Mouse (Mus musculus): ENCODE measurements at regions not wholly inside any gene's neighbourhood (a gene's known extent, or its start where the extent isn't known, plus 50 kb on each side); places are given as distances from the start of the nearest gene placed in this dataset.
A peak's percentile ranks its signal among the peaks of the same experiment; 100 is the strongest.

DNA sequence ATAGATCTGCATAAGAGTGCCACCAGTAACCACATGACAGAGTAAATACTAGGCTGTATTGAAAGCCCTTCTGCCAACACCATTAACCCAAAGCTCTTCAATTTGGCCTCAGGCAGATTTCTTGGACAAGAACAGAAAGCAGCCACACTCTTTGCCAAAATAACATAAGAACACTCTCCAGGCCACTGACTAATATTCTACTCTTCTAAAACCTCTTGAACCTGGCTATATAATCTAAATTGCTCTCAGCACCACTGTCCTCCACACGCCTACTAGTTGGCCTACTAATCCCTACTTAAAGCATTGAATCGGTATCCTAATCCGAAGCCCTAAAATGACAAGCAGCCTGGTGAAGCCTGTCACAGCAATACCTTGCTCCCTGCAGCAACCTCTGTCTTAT lies 467.5 kb downstream of the 1700129C05Rik start:
- DNase-seq, result no peak

DNA sequence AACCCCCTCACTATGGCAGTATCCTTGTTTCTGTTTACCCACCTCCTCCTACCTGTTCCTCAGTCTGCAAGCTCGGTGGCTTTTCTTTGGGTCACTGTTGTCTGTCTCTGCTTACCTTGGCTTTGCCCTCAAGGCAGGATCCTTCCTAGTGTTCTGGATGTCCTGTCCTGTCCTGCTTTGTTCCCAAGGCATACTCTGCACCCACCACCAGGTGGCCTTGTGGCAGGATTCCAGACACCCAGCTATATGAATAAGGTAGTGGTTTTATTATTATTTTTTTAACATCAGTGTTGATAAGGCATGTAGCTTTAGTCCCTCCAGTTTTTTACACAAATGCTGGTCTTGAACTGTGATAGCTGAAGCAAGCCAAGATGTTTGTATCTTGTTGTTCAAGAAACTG lies 478.7 kb downstream of the 1700129C05Rik start:
- DNase-seq, result peak; percentile 89

DNA sequence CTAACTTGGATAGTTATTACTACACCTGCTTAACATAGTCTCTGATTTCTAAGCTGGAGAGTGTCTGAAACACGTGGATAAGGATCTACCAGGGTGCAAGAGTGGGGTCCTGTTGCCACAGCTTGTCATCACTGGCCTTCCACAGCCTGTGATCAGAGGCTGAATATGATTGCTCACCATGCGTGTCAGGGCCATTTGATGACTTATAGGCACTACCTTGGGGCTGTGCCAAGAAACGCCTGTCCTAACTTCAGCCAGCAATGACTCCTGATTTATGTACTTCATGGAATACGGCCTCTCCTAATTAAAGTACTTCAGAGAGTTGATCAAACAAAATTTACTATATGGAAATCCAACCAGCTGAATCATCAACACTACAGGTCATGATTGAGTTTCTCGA lies 480.1 kb downstream of the 1700129C05Rik start:
- DNase-seq, result no peak

DNA sequence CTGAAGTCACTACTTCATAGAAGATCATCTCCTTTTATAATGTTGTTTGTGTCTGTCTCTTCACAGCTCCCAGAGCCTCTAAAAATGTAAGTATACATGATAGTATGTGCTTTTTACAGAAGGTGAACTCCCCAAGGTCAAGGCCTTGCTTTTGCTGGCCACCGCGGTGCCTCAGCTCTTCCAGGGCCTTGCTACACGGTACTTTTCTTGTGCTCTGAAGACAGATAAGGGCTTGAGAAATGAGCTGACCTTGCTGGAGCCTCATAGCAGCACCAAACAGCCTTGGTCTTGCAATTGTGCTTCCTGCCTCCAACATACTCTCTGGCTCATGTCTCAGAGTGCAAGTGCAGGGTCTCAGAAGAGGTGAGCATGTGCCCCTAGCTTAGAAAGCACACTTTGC lies 481.3 kb downstream of the 1700129C05Rik start:
- no peak for DNase-seq

DNA sequence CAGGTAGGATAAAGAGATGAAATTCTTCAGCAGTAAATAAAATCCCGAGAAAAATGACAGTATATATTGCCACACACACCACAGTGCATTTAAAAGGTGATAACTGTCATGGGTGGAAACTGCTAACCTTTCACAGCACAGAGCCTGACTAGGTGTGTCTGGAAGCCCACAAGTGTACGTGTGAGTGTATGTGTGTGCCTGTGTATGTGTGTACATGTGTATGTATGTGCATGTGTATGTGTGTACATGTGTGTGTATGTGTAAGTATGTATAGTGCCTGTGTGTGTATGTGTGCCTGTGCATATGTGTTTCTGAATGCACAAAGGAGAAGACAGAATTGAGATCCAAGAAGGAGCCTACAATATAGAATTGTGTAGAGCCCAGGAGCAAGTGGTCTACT lies 485.4 kb downstream of the 1700129C05Rik start:
- DNase-seq, result no peak

DNA sequence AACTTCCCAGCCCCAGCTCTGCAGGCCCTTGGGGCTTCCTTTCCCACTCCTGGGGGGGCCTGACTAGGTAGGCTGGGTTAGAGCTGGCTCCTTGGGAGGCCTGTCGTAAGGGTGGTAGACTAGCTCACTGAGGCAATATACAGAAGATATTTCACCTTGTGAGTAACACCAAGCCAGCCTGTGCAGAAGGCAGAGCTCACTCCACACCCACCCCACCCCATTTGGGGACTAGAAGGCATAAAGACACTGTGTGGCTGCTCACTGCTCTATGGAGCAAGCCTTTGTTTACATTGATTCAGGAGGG lies 485.8 kb downstream of the 1700129C05Rik start:
- no peak for DNase-seq

DNA sequence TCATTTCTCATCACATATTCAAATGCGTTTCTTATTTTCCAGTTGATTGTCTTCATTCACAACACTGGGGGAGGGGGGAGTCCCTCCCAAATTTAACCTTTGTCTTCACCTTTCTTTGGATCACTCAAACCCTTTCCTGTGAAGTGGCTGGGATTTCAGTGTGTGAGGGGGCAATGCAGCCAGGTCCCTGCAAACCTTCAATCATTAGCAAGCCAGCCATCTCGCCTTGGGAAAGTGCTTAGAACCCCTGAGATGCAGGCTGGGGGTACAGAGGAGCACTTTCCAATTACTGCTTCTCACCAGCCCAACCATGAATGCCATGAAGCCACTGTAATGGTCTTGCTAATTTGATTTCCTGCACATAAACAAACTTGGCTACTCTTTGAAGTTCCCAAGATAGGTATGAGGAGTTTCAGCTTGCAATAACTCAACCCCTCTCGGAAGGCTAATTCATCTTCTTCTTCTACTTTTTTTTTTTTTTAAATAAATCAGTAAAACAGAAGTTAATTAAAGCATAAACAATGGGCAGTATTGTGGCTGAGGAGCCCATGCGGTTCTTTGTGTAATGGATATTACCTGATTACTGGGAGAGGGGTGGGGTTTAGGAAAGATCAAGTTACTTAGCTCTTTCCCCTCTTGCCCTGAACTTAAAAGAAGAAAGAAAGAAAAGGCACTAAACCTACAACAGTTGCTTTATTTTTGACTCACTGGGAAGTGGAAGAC lies 486.3 kb downstream of the 1700129C05Rik start:
- no peak for DNase-seq

DNA sequence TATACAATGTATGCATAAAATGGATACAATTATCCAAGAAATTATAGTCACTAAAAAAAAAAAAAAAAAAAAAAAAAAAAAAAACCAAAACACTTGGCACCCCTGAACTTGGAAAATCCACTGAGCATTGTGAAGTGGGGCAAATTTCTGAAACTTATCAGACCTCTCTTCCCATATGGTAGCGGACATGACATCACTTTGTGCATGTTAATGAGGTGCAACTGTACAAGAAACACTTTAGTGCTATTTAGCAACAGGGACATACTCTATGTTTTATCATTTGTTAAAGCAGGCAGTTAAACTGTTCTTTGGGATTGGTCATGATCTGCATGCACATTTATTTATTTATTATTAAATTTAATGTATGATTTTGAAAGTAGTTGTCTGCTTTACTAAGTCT lies 489.7 kb downstream of the 1700129C05Rik start:
- DNase-seq, result no peak

DNA sequence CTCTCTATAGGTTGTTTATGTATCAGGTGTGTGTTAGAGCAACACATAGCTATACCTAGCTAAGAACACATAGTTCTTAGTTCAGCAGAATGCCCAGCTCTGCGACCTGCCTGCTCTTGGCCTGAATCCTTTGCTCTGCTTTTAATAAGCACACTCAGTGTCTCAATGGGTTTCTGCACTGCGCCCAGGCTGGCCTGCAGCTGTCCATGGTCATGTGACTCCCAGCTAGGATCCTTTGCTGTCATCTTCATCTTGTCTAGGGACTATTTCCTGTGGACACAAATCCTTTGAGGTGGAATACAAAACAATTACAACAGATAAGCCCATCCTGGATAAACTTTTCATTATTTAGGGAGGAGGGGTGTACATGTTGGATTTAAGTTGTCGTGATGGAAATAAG lies 490.7 kb downstream of the 1700129C05Rik start:
- no peak for DNase-seq

DNA sequence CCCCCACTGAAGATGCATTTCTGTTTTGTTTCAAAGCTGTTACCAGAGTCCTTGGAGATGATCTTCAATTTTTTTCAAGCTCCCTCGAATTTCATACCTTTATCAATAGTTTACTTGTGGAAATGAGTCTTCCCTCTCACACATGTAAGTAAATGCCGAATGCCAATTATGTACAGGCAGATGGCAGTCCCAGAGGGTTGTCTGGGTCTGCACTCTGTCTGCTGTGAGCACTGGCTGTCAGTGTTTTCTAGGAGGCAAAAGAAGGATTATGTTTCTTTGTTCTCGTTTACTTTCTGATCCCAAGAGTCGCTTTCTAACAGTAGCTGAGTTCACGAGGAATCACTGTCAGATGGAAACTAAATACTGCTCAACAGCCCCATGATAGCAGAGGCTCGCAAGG lies 491.5 kb downstream of the 1700129C05Rik start:
- peak; percentile 15 for DNase-seq

DNA sequence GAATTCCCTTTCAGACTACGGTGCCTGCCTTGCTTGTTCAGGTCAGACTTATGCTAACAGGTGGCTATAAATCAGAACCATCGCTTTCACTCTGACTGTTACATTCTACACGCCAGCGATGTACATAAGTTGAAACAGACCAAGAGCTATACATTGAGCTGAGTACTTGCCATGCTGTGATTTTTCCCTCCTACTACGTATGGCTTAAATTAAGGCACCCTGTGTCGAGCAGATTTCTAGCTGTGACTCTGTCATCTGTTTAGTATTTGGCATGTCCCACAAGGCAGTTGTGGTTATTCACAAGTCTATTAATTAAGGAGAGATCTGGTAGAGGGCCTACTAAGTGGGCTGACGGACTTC lies 504.4 kb downstream of the 1700129C05Rik start:
- DNase-seq, result peak; percentile 40

DNA sequence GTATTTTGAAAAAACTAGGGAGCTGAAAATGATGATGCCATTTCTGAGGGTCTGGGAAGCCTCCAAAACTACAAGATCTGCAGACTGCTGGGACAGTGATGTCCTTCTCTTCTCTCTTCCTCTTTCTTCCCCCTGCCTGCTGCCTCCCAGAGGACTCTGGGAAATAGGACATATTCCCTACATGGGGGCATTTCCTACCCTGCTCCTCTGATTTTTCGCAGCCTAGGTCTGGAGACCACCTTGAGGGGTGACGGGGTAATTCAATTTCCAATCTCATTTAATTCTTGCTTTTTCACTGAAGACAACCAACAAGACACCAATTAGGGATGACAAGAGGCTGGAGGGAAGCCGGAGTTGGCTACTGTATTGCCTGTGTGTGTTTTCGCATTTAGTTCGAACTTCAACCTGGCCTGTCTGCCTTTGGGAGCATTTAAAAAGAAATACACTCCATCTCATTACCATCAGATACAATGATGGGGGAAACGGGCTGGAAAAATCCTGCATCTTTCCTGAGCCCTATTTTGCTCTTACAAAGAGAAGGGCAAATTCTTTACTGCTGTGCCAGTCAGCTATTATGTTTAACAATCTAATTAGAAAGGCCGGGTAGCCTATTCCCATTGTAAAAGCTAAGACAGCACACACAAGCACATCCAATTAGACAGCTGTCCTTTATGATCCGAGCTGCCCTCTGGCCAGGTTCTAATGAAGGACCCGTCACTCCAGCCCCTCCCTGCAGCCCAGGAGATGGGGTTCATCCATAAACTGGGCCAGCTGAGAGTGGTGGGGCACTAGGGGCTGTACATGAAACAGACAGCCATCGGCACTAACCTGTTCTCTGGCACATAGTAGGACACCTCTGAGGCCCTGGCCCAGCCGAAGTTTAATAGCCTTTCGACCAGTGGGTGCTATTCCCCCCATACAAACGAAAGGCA lies 505.0 kb downstream of the 1700129C05Rik start:
- peak; percentile 66 for DNase-seq

DNA sequence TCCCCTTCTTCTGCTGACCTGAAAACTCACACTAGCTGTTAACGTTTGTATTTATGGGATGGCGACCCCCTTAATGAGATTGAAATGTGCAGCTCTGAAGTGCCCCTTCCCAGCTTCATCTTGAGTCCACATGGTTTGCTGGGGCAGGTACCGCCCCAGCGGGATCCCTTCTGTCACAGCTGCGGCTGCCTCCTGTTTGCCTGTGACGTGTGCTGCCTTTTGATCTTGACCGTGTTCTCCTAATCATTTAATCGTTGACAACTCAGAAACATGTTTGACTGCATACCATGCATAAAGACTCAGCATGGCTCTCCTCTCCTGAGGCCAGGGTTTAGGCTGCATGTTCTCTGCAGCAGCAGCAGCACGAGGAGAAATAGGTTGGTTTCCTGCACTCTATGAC lies 511.5 kb downstream of the 1700129C05Rik start:
- DNase-seq, result peak; percentile 58

DNA sequence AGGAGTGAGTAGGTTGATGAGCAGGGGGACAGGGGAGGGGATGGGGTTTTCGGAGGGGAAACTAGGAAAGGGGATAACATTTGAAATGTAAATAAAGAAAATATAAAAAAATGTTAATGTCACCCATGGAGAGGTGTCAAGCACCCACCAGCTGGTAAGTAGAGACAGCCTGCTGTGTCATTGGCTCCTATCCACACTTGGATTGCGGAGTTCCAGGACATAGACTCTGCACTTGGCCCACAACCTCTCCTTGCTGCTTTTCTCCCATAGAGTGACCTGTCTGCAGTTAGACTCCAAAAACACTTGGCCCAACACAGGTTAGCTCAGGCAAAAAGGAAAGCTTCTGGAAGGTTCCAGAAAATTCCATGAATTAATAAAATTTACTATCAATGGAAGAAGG lies 514.4 kb downstream of the 1700129C05Rik start:
- no peak for DNase-seq

DNA sequence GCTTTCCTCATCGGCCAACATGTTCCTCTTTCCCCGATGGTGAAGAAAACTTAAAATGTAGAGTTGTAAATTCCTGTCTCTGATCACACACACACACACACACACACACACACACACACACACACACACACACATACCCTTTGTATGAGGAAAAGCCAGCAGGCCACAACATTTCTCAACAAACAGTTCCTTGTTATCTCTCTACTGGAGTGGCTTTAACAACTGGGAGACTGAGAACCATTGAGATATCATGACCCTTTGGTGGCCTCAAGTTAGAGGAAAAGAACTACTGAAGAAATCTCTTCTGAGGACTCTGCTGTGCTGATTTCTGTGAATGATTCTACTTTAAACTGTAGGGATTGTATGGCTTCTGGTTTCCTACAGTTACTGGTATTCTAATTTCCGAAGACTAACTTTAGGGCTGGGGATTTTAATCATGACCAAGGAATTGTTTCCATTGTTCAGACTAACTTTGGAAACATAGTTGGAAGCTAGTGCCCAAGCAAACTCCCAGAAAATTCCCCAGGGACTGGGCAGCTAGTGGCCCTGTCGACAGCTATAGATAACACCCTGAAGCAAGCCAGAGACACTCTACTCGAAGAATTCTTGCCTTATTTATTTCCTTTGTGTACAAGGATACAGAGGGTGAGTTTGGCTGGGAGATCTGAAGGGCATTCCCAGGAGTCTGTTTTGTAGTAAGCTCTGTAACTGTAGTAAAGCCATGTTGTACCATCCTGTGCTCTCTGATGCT lies 516.0 kb downstream of the 1700129C05Rik start:
- DNase-seq, result peak; percentile 88

DNA sequence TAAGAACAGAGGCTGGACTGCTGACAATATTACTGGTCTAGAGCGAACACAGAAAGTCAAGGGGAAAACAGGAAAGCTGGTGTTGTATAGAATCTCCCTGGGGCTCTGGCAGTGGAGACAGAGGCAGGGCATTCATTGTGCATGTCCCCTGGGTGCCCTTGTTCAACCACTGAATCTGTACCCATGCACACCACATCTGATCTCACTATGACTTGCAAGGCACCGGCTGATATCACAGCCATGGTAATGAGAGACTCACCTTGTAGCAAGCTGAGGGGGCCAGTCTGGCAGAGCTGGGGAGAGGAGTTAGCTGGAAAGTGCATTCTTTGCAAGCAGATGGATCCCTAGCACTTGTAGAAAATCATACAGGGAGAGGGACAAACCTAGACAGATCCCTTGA lies 522.5 kb downstream of the 1700129C05Rik start:
- peak; percentile 74 for DNase-seq

DNA sequence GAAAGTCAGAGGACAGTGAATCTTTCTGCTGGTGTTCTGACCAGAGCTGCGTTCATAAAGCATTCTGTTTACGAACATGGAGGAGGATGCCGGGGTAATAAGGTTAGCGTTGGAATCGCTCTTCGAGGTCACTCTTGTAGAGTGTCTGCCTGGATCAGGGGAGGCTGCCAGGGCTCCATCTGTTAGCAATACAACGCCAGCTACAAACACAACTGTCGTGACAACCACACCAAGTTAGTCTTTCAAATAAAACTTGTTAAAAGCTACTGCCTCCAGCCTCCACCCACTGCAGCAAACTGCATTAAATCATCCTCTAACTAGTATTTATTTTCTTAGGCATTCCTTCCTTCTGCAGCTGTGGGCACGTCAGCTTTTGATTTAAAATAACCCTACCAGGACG lies 525.0 kb downstream of the 1700129C05Rik start:
- DNase-seq, result no peak

DNA sequence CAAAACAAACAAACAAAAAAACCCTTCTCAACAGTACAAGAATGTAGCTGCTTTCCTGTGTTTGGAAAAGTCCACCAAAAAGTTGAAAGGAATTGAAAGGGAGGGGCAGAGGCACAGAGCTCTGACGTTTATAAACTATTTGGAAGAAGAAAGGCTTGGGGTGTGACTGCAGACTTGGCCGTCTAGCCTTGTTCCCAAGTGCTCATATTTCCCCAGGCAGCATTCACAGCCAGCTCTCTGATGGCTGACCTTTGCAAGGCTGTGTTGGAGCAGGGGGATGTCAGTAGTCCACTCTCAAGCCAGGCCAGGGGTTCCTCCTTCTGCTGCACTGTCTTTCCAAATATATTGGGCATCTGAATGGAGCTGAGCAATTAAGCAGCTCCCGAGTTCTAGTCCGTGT lies 534.5 kb downstream of the 1700129C05Rik start:
- DNase-seq, result peak; percentile 93

DNA sequence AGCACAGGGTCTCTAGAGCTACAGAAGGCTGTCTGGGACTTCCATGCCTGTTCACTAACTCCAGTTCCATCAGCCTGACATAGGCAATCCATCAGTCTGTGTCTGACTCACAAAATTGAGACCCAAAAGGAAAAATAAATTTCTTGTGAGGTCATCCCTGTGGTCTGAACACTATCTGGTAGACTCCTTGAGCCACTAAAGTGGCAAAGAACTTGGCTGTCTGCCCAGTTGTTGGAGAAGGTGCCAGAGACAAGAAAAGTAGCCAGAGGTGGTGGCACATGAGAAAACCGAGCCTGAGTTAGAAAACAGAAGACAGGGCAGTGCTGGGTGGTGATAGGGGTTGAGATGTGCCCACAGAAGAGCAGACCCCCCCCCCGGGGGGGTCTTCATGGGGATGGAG lies 535.0 kb downstream of the 1700129C05Rik start:
- peak; percentile 90 for DNase-seq

DNA sequence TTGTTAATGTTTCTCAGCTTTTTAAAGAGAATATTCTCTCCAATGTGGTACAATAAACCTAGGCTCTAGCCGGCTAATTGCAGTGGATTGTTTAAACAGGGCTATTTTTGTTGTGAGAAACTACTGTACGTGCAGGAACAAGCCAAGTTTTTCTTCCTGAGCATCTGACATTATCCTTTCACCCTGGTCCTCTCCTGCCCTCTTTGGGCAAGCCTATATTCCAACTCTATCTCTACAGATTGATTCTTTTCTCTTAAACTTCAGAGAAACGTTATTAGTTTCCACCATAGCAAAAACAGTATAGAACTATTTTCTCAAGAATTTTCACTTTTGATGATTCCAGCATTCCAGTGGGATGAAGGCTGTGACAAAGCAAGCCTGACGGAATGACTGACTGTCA lies 535.2 kb downstream of the Fgf9 start:
- peak; percentile 7 for DNase-seq

DNA sequence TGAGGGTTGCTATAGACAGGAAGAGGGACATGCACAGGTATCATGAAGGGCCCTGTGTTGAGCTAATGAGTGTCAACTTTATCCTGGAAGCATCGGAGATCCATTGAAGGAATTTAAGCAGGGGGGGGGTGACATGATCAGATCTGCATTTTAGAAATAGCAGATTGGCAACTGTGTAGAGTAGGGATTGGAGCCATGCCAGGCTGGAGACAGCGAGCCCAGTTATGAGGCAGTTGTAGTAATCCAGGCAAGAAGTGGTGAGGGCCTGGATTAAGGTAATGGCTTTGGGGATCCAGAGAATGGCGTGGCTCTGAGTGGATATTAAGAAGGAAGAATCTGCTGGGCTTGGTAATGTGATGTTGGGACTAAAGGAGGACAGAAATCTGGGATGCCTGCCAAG lies 528.5 kb downstream of the Fgf9 start:
- peak; percentile 82 for DNase-seq

DNA sequence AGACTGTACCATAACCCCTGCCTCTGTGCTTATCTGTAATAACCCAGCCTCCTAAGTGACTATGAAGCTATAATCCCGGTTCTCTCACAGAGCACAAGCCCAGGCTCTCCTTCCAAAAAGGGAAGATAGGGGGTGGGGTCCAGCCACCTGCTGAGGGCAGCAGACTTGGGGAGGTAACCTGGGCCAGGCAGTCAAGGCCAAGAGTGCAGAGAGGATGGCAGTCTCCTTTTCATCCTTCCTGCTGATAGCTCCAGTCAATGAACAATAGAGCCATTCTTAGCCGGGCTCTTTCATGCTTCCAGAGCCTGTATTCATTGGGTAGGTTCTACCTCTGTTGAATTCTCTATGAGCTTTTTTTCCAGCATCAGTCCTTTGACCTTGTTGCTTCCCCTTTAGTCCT lies 527.5 kb downstream of the Fgf9 start:
- DNase-seq, result no peak

DNA sequence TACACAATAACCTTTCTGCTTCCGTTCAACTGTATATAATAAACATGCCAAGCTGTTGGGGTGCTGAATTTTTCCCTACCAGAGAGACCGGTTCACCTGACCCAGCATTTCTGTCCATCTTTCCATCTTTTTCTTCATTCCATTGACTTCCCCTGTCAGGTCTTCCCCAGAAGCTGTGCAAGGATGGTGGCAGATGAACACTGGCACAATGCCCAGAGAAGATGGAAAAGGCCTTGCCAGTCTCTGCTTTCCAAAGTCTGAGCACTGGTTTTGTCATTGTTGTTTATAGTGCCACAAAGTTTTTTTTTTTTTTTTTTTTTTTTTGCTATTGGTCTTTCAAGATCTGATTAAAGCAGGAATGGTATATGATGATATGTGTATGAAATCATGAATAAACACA lies 526.6 kb downstream of the Fgf9 start:
- DNase-seq, result no peak

DNA sequence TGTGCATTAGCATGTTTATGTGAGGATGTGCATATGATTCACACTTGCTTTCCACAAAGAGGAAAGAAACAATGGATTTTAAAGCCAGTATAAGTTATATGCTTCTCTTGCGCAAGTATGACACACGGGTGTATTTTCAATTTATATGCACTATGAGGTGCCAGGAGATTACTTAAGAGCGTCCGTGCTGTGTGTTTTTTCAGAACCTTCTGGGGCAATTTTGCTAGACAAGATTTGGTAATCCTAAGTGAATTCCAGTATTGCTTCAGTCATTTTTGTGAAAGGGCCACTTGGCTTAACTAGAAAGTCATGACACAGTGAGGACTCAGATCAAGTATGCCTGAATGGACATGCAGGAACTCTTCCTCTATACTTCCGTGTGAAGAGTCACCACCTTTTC lies 511.5 kb downstream of the Fgf9 start:
- DNase-seq, result no peak
